Mouse (Mus musculus) ES-Bruce4 (cell line): ENCODE measurements around the gene Noct.

Source experiments
- CTCF ChIP-seq: IDR thresholded peaks from one replicate; pipeline ENCODE4 v1.8.1; 2011; ENCODE audit warnings: low read depth, low read length
- POLR2A ChIP-seq: IDR thresholded peaks from one replicate; pipeline ENCODE4 v1.8.1; 2011; ENCODE audit warnings: low read length; ENCODE audit not compliant: insufficient read depth

- TF ChIP-seq POLR2A (no peak), CTCF (no peak)
Measured at GRCm38 (mm10) chr3:51278433-51278832, 54.2 kb downstream of the Noct start.
